Mouse (Mus musculus): ENCODE measurements around the gene H60b. TPM values are rescaled to one million over a fixed set of nuclear protein-coding genes. Genes with fewer than 3 reads are reported as not detected.
"Not testable (repeated sequence)": the region's sequence is repeated elsewhere in the genome, so short reads cannot be mapped to it uniquely, and the experiment has no call there.

Gene H60b
- total RNA-seq, 2 experiments from 2014 or later = not detected

GRCm38 (mm10) chr10:22163705-22164583 is 5.6 kb downstream of the H60b start:
- peak; percentile 70 to 83 for DNase-seq
- intact Hi-C loops (cut with DNase I) = loop anchor here (1.0 to 2.0 kb wide), 2 partner anchors 23 to 128 kb away; no protein-coding TSS in a partner anchor

- intact Hi-C loops (cut with DNase I) = not testable (repeated sequence)
These were observed 7.1 kb downstream of the H60b start for GRCm38 (mm10) chr10:22165328-22166003.

GRCm38 (mm10) chr10:22166025-22166424 is 7.6 kb downstream of the H60b start:
- intact Hi-C loops (cut with DNase I); DNase-seq: not testable (repeated sequence)

More at GRCm38 (mm10) chr10:22165328-22166003, 7.1 kb downstream of the H60b start:
- not testable (repeated sequence) for DNase-seq

- intact Hi-C loops (cut with DNase I); DNase-seq: not testable (repeated sequence)
These were observed 8.7 kb downstream of the H60b start for GRCm38 (mm10) chr10:22167061-22167460.

- not testable (repeated sequence) for DNase-seq
- intact Hi-C loops (cut with DNase I) = loop anchor here (2.0 kb wide), 1 partner anchor 190 kb away; no protein-coding TSS in a partner anchor
These were observed 10.7 kb downstream of the H60b start for GRCm38 (mm10) chr10:22169116-22169515.

GRCm38 (mm10) chr10:22172431-22173334 is 14.3 kb downstream of the H60b start:
- DNase-seq; intact Hi-C loops (cut with DNase I): not testable (repeated sequence)

- DNase-seq; intact Hi-C loops (cut with DNase I): not testable (repeated sequence)
These were observed 15.2 kb downstream of the H60b start for GRCm38 (mm10) chr10:22173335-22174189.

GRCm38 (mm10) chr10:22174190-22174487 is 15.8 kb downstream of the H60b start:
- DNase-seq = not testable (repeated sequence)

GRCm38 (mm10) chr10:22176515-22176914 is 18.1 kb downstream of the H60b start:
- DNase-seq; intact Hi-C loops (cut with DNase I): not testable (repeated sequence)

More at GRCm38 (mm10) chr10:22174190-22174487, 15.8 kb downstream of the H60b start:
- intact Hi-C loops (cut with DNase I) = not testable (repeated sequence)

- intact Hi-C loops (cut with DNase I) = not testable (repeated sequence)
These were observed 32.6 kb downstream of the H60b start for GRCm38 (mm10) chr10:22191035-22191434.

GRCm38 (mm10) chr10:22201352-22201751 is 43.0 kb downstream of the H60b start:
- DNase-seq; intact Hi-C loops (cut with DNase I): not testable (repeated sequence)

More at GRCm38 (mm10) chr10:22191035-22191434, 32.6 kb downstream of the H60b start:
- not testable (repeated sequence) for DNase-seq

GRCm38 (mm10) chr10:22202784-22203583 is 44.6 kb downstream of the H60b start:
- intact Hi-C loops (cut with DNase I); DNase-seq: not testable (repeated sequence)

- DNase-seq; intact Hi-C loops (cut with DNase I): not testable (repeated sequence)
These were observed 48.1 kb downstream of the H60b start for GRCm38 (mm10) chr10:22206443-22206842.

GRCm38 (mm10) chr10:22212012-22212696 is 53.8 kb downstream of the H60b start:
- DNase-seq = peak; percentile 62 to 73
- intact Hi-C loops (cut with DNase I) = not testable (repeated sequence)

GRCm38 (mm10) chr10:22223474-22224349 is 65.3 kb downstream of the H60b start:
- intact Hi-C loops (cut with DNase I) = not testable (repeated sequence)
- peak; percentile 9 to 14 for DNase-seq

GRCm38 (mm10) chr10:22265060-22265459 is 106.7 kb downstream of the H60b start:
- no peak for DNase-seq
- intact Hi-C loops (cut with DNase I) = no loop called here
